Mouse (Mus musculus) olfactory bulb, adult 2 months (tissue): ENCODE results near the gene Sf3a3.

Experiments used
- CTCF ChIP-seq: fragments of 200-500 bp; IDR thresholded peaks from 2 replicates; pipeline ENCODE4 v1.5.1; 2012; ENCODE audit warnings: low read depth, mild to moderate bottlenecking, low read length, moderate library complexity; ENCODE audit not compliant: insufficient read depth
- POLR2A ChIP-seq: fragments of 200-500 bp; IDR thresholded peaks from 2 replicates; pipeline ENCODE4 v1.6.1; 2012; ENCODE audit warnings: mild to moderate bottlenecking, low read depth, low read length, moderate library complexity; ENCODE audit not compliant: insufficient read depth

GRCm38 (mm10) chr4:124737486-124737885 is 22.9 kb downstream of the Sf3a3 start:
- no peak for TF ChIP-seq CTCF
- no peak for TF ChIP-seq POLR2A
